Mouse (Mus musculus): ENCODE data around the gene Trpt1. TPM values are rescaled to one million over a fixed set of nuclear protein-coding genes. Genes with fewer than 3 reads are reported as not detected.
"Not testable (repeated sequence)": the region's sequence is repeated elsewhere in the genome, so short reads cannot be mapped to it uniquely, and the experiment has no call there.

Gene Trpt1
- polyA plus RNA-seq, 1 experiment from 2014 or later: 5.8 TPM

DNA sequence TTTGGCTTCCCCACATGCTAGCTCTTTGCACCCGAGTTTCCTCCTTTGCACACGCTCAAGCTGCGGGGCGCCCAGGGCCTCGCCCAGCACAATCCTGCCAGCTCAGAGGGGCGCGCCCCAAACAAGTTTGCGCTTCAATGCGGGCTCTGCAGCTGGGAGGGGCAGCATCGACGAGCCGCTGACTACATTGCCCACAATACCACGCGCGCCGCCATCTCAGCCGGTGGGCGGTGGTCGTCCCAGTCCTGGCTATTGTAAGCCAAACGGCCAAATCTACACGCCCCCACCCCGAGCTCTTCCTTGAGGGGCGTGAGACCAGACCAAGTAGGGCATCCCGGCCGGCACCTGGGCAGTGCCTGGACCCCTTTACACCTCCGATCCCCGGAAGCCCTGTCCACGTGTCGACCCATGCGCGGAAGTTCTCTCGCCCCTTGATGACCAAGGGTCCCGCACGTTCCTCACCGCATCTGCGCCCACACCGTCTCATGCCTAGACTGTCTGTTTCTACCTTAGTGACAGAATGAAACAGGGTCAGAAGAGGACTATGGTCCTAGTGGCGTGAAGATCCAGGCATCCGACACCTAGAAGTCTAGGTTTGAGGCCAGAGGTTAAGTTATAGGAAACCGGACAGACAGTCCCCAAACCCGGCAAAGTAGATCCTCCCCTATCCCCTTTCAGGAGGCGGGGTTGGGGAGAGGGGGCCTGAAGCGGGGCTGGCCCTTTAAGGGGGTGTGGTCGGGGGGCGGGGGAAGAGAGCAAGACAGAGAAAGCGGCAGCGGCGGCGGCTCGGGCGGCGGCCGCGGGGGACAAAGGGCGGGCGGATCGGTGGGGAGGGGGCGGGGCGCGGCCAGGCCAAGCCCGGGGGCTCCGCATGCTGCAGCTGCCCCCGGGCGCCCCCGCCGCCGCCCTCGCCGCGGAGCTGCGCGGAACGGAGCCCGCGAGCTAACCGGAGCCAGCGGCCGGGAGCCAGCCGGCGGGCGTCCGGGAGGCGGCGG lies 21.4 kb upstream of the Trpt1 start, which contains the start of gene Ppp1r14b:
Gene Ppp1r14b, plus strand, starts transcription at position 758 of the 995 bp plus-strand sequence.
- DNase-seq (ENCODE audit: low spot score): peak; percentile 91

DNA sequence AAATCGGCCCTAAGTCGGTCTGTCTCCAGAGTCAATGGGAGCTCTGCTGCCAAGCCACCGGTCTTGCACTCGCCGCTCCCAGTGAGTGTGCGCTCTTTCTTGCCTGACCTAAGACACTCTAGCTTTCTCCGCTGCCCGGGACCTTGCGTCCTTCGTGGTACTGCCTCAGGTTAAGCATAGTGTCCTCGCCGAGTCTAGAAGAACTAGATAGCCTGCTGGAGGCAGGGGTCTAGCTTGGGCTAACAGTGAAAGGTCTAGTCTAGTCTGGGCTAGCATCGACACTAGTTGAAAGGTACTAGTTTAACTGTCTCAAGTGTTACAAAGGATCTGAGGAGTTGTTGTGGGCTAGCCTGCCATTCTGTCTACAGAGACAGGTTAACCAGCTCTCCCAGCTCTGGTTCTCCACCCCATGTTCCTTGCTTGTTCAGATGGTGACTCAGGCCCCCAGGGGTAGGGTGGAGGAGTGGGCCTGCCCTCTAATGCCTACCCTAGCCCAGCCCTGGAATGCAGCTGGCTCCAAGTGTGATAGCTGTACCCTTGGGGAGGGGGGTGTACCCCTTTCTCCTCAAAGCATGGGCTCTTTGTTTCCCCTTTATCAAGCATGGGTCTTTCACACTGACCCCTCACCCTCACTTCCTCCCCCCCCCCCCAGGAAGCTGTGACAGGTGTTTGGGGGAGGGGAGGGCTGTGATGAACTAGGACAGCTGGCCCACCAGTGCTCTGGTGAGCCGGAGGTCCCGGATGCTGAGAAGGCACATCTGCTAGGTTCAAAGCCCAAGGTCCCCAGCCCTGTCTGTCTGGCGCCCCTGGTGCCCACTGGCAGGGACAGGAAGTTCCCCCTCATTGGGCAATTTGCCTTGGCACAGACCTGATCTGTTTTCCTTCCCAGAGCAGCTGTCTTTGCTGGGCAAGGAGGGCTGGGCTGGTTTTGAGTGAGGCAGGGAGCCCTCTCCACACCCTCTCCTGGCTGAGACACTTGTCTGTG lies 20.1 kb upstream of the Trpt1 start, which contains the start of gene Plcb3:
Gene Plcb3, minus strand, starts transcription at position 934 of the 985 bp plus-strand sequence.
- peak; percentile 94 for DNase-seq (ENCODE audit: low spot score)

GRCm38 (mm10) chr19:6977759-6978638 lies 17.9 kb upstream of the Trpt1 start:
- DNase-seq (ENCODE audit: low spot score): no peak

DNA sequence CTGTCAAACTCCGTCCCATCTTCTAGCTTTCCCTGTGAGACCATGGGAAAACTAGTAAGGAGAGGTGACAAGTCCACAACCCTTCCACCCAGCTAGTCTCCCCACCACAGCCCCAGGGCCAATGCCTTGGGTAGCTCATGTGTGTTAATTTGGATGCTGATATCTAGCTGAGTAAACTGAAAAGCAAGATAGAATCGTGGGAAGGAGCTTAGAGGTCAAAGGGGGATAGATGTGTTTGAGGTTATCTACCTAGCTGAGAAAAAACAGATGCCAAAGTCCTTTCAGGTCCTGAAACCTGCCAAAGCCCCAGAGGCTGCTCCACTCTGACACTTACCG lies 17.3 kb upstream of the Trpt1 start:
- DNase-seq (ENCODE audit: low spot score): no peak

GRCm38 (mm10) chr19:6979001-6979479 lies 16.9 kb upstream of the Trpt1 start:
- DNase-seq (ENCODE audit: low spot score): peak; percentile 50

DNA sequence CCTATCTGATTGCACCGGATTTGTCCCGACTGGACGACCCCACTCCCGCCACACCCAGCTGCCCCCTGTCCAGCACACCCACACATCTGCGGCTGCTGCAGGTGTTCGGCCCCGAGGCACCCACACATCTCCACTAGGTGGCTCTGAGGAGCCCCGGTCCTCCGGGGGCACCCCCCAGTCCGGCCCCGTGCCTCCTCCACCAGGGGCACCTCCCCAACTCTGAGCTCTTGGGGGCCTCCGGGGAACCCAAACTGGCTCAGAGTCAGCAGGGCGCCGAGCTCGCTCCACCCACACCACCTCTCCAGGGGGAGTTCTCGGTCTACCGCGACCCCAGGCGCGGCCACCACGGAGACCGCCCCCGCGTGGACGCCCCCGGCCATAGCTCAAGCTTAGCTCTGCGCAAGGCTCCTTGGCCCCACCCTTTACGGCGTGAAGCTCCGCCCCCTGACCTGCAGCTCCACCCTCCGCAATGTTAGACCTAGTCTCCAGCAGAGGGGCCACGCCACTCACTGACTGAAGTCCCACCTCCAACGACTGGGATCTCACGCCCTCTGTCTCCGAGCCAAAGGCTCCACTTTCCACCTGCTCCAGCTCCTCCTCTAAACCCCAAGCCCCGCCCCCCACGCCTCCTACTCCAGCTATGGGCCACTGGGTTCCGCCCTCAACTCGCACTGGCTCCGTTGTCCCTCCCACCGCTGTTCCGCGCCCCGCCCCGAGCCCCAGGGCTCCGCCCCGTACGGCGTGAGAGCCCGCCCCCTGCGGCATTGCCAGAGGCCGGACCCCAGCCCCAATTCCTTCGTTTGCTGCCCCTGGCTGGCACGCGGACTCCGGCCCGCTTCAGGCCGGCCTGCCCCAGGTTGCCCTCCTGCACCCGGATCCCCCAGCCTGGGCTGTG lies 16.2 kb upstream of the Trpt1 start:
- peak; percentile 100 for DNase-seq (ENCODE audit: low spot score)

DNA sequence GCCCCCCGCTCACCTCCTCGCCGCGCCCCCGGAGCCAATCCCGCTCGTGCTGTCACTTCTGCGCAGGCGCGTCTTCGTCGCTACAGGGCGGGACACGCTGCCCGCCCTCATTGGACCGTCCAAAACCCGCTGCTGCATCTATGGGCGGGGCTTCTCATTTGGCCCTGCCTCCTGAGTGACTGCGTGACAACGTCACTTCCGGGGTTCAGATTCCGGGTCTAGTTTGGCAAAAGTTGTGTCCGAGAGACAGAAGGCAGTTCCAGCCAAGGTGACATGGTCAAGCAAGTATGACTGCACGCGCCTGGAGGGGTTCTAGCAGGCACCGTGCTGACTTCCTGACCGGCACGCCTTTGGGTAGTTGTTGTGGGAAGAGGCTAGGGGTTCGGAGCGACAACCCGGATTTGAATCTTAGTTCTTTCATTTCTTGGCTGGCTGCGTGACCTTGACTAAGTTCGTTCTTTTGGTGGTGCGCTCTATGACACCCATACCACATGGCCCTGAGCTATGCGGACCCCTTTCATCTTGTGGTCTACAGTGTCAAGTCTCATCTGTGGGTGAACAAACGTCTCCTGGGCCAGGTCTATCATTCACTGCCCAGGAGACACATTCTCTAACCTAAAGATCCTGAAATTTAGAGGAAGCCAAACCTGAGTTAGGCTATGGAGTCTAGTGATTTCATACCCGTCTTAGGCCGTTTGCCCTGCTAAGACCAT lies 15.4 kb upstream of the Trpt1 start, which contains the start of gene Fkbp2:
Gene Fkbp2, minus strand, starts transcription at position 121 of the 713 bp plus-strand sequence.
- peak; percentile 99 for DNase-seq (ENCODE audit: low spot score)

- DNase-seq (ENCODE audit: low spot score): no peak
Measured at GRCm38 (mm10) chr19:6981465-6981864, 14.5 kb upstream of the Trpt1 start.

- DNase-seq (ENCODE audit: low spot score): no peak
Measured at GRCm38 (mm10) chr19:6983621-6984020, 12.3 kb upstream of the Trpt1 start.

DNA sequence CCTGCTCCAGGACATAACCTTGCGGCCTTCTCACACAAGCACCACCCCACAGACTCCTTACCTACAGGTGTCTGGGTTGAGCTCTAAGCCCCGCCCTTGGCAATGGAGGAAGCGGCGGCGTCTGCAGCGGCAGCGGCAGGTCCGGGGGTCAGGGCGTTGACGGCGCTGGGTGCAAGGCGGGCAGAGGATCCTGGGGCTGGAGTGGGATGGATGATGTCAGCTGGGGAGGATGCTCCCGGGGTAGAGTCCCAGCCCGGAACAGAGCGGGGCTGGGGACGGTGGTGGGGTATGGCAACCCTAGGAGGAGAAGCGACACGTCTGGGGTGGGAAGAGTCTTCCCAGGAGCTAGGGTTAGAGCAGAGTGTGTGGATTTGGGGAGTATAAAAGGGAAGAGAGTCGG lies 10.6 kb upstream of the Trpt1 start:
- DNase-seq (ENCODE audit: low spot score): no peak

DNA sequence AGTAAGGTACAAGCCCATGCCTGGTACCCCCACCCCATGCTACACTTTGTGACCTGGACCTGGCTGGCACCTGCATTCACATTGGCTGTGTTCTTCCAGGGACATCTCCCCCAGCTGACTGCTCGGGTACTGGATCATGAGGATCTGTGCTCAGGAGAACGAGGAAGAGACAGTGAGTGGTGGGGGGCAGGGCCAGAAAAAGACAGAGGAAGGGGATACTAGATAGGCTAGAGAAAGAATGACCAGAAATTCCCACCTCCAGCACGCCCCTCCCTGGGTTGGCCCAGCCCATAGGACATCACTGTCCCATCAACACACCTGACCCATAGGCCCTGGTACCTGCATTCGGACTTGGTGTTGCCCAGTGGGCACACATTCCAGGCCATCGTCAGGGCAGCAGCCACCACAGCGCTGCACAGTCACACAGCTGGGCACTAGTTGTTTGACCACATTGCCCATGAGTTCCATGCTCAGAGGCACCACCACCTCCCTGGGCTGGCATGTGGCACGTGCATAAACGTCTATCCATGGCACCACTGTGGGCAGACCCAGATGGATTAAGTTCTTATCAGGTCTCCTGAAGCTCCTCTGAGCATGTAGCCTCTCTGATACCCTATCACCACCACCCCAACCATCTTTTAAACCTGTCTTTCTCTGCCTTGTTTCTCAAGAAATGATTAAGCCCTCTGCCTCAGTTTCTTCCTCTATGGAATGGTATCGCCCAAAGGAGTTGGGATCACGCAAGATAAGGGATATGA lies 9.8 kb upstream of the Trpt1 start:
- no peak for DNase-seq (ENCODE audit: low spot score)

DNA sequence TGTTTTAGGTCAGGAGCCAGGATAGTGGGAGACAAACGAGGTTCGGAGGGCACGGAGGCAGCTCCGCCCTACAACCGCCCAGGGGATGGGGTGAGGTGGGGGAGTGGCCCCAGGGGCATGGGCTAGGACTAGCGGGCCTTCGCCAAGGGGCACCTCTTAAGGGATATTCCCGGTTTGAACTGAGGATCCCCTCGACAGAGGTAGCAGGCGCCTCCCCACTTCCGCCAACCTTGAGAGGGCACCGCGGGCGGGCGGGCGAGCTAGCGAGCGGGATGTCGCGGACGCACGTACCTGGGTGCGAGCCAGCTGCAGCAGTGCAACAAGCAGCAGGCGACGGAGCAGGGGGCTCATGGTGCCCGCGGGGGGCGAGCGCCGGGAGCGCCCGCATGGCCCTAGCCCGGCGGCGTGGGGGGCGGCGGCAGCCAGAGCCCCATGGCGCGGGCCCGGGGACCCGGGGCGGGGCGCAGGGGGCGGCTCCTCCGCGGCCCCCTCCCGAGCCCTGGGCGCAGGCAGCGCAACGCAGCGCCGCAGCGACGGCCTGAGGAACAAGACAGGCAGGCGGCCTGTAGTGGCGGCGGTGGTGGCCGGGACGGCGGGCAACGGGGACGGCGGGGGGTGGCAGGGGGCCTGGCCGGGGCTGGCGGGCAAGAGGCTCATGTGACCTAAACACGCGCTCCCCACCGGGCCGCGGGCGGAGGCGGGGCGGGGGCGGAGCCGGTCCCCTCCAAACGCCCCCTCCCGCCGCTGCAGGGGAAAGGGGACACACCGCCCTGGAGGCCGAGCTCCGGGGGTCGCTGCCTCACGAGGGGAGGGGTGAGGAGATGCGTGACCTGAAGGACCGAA lies 8.6 kb upstream of the Trpt1 start, which contains the start of gene Vegfb:
Gene Vegfb, minus strand, starts transcription at position 591 of the 843 bp plus-strand sequence.
- peak; percentile 68 for DNase-seq (ENCODE audit: low spot score)

DNA sequence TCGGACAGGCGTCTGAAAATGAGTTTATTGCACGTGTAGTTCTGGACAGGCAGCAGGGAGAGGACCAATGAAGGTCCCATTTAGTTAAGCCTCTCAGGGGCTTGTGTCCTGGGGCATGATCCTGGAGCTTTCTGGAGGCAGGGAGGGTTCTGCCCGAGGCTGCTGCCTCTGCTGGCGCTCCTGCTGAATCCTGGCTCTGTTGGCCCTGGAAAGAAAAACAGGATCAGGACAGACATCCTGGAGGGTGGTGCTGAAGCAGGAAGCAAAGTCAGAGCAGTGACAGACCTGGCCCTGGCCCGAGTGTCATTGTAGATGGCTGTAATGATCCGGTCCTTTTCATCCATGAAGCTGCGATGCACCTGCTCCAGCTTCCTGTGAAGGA lies 8.0 kb upstream of the Trpt1 start:
- no peak for DNase-seq (ENCODE audit: low spot score)

GRCm38 (mm10) chr19:6989251-6989650 lies 6.7 kb upstream of the Trpt1 start:
- DNase-seq (ENCODE audit: low spot score): no peak

DNA sequence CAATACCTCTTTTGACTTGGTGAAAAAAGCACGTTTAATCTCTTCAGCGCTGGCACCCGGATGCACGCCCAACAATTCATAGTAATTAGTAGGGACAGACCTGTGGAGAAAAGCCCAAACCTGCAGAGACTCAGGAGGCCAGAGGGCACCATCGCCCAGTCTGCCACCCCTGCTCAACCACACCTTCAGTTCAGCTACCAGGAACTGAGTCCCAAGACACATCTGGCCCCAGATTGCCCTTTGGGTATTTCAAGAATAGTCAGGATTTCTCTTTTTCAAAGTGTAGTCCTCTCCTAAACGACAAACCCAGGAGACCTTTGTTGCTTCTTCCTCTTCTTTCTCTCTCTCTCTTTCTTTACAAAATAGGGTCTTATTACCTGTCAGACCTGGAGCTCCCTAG lies 5.2 kb upstream of the Trpt1 start:
- DNase-seq (ENCODE audit: low spot score): no peak

- not testable (repeated sequence) for DNase-seq (ENCODE audit: low spot score)
Measured at GRCm38 (mm10) chr19:6991166-6991565, 4.8 kb upstream of the Trpt1 start.

Data from thymus, postnatal 0 days (tissue).